Mouse (Mus musculus) 3T3-L1 (cell line): ENCODE measurements around the gene F12.
A peak's percentile ranks its signal among the peaks of the same experiment; 100 is the strongest.

Experiments
- DNase-seq: peaks from one replicate; pipeline ENCODE4 v3.0.0-alpha.2; 2015; ENCODE audit warnings: low read depth, low spot score

F12 gene

GRCm38 (mm10) chr13:55371007-55371681 lies 55.4 kb downstream of the F12 start:
- DNase-seq: no peak

GRCm38 (mm10) chr13:55370234-55370633 lies 56.4 kb downstream of the F12 start:
- no peak for DNase-seq

- DNase-seq: no peak
Measured at GRCm38 (mm10) chr13:55369531-55370114, 57.0 kb downstream of the F12 start, which contains the start of gene Rgs14. Rgs14 (plus strand) TSS chr13:55369732.

- DNase-seq: peak; percentile 15
Measured at GRCm38 (mm10) chr13:55368401-55368800, 58.2 kb downstream of the F12 start.
